In the genomic region with DNA sequence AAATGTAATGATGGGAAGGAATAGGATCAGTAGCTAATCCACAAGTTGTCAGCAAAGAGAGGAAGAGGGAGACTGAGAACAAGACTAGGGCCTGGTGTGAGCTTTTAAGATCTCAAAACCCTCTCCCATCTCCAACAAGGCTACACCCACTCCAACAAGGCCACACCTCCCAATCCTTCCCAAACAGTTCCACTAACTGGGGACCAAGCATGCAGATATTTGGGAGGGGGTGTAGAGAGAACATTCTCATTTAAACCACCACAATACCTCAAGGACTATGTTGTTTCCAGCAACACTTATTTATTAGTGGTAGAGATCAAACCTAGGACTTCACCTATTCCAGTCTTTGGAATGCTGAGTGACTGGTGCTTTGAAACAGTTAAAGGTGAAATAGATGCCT, we compare ENCODE assay signal across 18 mouse cellular contexts.
"Had no signal": no experiment of that assay in that cellular context is flagged by ENCODE, and none has a peak within 500 bp of the region (broad histone marks: within the 10 kb centered on the region; RNA-seq: fewer than 3 reads in every experiment).

No protein-coding gene starts in this region.

- H3K4me2 ChIP-seq: lung, embryonic 14.5 days; midbrain, embryonic 13.5 days; neural tube, embryonic 13.5 days; neural tube, embryonic 15.5 days had no signal

- H3K4me3 ChIP-seq: midbrain, embryonic 10.5 days; midbrain, embryonic 13.5 days; myocyte; neural tube, embryonic 13.5 days; neural tube, embryonic 15.5 days had no signal

- H3K9ac ChIP-seq: lung, embryonic 14.5 days; midbrain, embryonic 13.5 days; neural tube, embryonic 13.5 days; neural tube, embryonic 15.5 days had no signal

- DNase-seq: lung, adult 18-20 months; lung, embryonic 14.5 days; lung, postnatal 10 days; lung, postnatal 4 days; retina, postnatal 1 day; right cerebral cortex, adult 18-20 months; right cerebral cortex, postnatal 25 days; right cerebral cortex, postnatal 4 days; spleen, adult 18-20 months; thymus, adult 18-20 months; thymus, postnatal 14 days; thymus, postnatal 36 days had no signal

- ATAC-seq: midbrain, embryonic 13.5 days; midbrain, embryonic 16.5 days had no signal

- H3K27ac ChIP-seq: midbrain, embryonic 10.5 days; midbrain, embryonic 13.5 days; neural tube, embryonic 13.5 days; neural tube, embryonic 15.5 days had no signal

- H3K4me1 ChIP-seq: midbrain, embryonic 10.5 days had no signal

- H3K9me3 ChIP-seq: midbrain, embryonic 13.5 days; neural tube, embryonic 13.5 days; neural tube, embryonic 15.5 days had no signal

- H3K27me3 ChIP-seq: midbrain, embryonic 13.5 days; neural tube, embryonic 13.5 days; neural tube, embryonic 15.5 days had no signal
